Comparison of ENCODE assay signal across 12 mouse cellular contexts in genomic region chr7:112300141-112300540, GRCm38 (mm10).
DNase-seq lines count a peak whose midpoint lies in the region; ATAC-seq lines count a peak whose summit lies in the region.
"Had no signal": no experiment of that assay in that cellular context is flagged by ENCODE, and none has a peak within 500 bp of the region (broad histone marks: within the 10 kb centered on the region; RNA-seq: fewer than 3 reads in every experiment).

No protein-coding gene starts in this region.

- peak overlapping the region; percentile 77; the same call in 1 of the 2 replicates for H3K9ac ChIP-seq in heart, embryonic 13.5 days
- no peak overlapping the region for H3K9ac ChIP-seq in liver, embryonic 11.5 days (ENCODE audit: low read depth, low read length)
- no peak overlapping the region for H3K9ac ChIP-seq in liver, embryonic 12.5 days
- H3K9ac ChIP-seq: limb, embryonic 15.5 days; midbrain, embryonic 12.5 days had no signal

- DNase-seq in heart, adult 9 months (ENCODE audit: low spot score in 2 of 2) = no peak
- no peak for DNase-seq in liver, embryonic 11.5 days (ENCODE audit: low spot score)
- DNase-seq in cerebellum, adult 8-10 months = peak; percentile 56
- DNase-seq in urinary bladder, postnatal 36 days (ENCODE audit: low spot score in 2 of 2) = no peak
- DNase-seq: right cerebral cortex, postnatal 4 days; thymus, postnatal 14 days had no signal

- H3K27me3 ChIP-seq in heart, embryonic 13.5 days (replicated peaks) = no peaks in the 10 kb centered on the region
- H3K27me3 ChIP-seq in liver, embryonic 11.5 days (replicated peaks; ENCODE audit: control insufficient read depth, insufficient read depth, low read length) = no peaks in the 10 kb centered on the region
- H3K27me3 ChIP-seq in liver, embryonic 12.5 days (replicated peaks) = no peaks in the 10 kb centered on the region
- H3K27me3 ChIP-seq: limb, embryonic 15.5 days had no signal

- 43% methylated on average over 5 of the region's 5 CpGs for WGBS in heart, embryonic 13.5 days
- WGBS in liver, embryonic 11.5 days = 56% methylated on average over 5 of the region's 5 CpGs
- WGBS in liver, embryonic 12.5 days (ENCODE audit: insufficient replicate concordance) = 54% methylated on average over 5 of the region's 5 CpGs
- 93% methylated on average over 5 of the region's 5 CpGs for WGBS in macrophage (ENCODE audit: missing documents)

- H3K4me2 ChIP-seq in heart, embryonic 13.5 days = no peak overlapping the region
- no peak overlapping the region for H3K4me2 ChIP-seq in liver, embryonic 11.5 days
- H3K4me2 ChIP-seq in liver, embryonic 12.5 days = no peak overlapping the region
- H3K4me2 ChIP-seq: limb, embryonic 15.5 days; midbrain, embryonic 12.5 days had no signal

- no peaks in the 10 kb centered on the region for H3K9me3 ChIP-seq in heart, embryonic 13.5 days
- H3K9me3 ChIP-seq in liver, embryonic 11.5 days (ENCODE audit: control insufficient read depth, low read length) = no peaks in the 10 kb centered on the region
- H3K9me3 ChIP-seq in liver, embryonic 12.5 days (replicated peaks) = no peaks in the 10 kb centered on the region
- H3K9me3 ChIP-seq: limb, embryonic 15.5 days; midbrain, embryonic 12.5 days had no signal

- H3K79me2 ChIP-seq in macrophage (ENCODE audit: inconsistent target) = no peaks in the 10 kb centered on the region

- ATAC-seq in heart, embryonic 13.5 days (ENCODE audit: extremely low read depth, insufficient number of reproducible peaks, low FRiP score, low TSS enrichment) = no peak
- no peak for ATAC-seq in liver, embryonic 11.5 days (replicated peaks; ENCODE audit: low FRiP score)
- no peak for ATAC-seq in liver, embryonic 12.5 days
- ATAC-seq: activated CD4-positive, CD25-positive, alpha-beta regulatory T cell, adult 4 months had no signal

- peaks cover 49% of the 10 kb centered on the region for H3K36me3 ChIP-seq in heart, embryonic 13.5 days
- H3K36me3 ChIP-seq in liver, embryonic 11.5 days (ENCODE audit: control insufficient read depth, insufficient read depth, low read length) = no peaks in the 10 kb centered on the region; the same call in 1 of the 2 replicates
- no peaks in the 10 kb centered on the region for H3K36me3 ChIP-seq in liver, embryonic 12.5 days
- no peaks in the 10 kb centered on the region for H3K36me3 ChIP-seq in macrophage (ENCODE audit: inconsistent target)
- H3K36me3 ChIP-seq: limb, embryonic 15.5 days; midbrain, embryonic 12.5 days had no signal

- peaks cover 92% of the 10 kb centered on the region for H3K4me1 ChIP-seq in heart, embryonic 13.5 days
- peaks cover 21% of the 10 kb centered on the region for H3K4me1 ChIP-seq in liver, embryonic 11.5 days (replicated peaks; ENCODE audit: control insufficient read depth, insufficient read depth, low read length)
- peaks cover 14% of the 10 kb centered on the region for H3K4me1 ChIP-seq in liver, embryonic 12.5 days
- H3K4me1 ChIP-seq: midbrain, embryonic 12.5 days had no signal

- no peak overlapping the region for H3K4me3 ChIP-seq in heart, embryonic 13.5 days
- H3K4me3 ChIP-seq in liver, embryonic 11.5 days (ENCODE audit: low read depth, low read length) = no peak overlapping the region
- H3K4me3 ChIP-seq in liver, embryonic 12.5 days = no peak overlapping the region
- no peak overlapping the region for H3K4me3 ChIP-seq in macrophage (ENCODE audit: inconsistent target)
- H3K4me3 ChIP-seq: limb, embryonic 15.5 days; midbrain, embryonic 12.5 days had no signal

- peak overlapping the region; percentile 99 for H3K27ac ChIP-seq in heart, embryonic 13.5 days (replicated peaks)
- 0 out of 2 replicates have a peak overlapping the region, but pooled peaks have one; percentile 19 for H3K27ac ChIP-seq in liver, embryonic 11.5 days (ENCODE audit: low read depth, low read length)
- no peak overlapping the region for H3K27ac ChIP-seq in liver, embryonic 12.5 days
- H3K27ac ChIP-seq in macrophage = 0 out of 2 replicates have a peak overlapping the region, but pooled peaks have one; percentile 17
- H3K27ac ChIP-seq: midbrain, embryonic 12.5 days had no signal
